Mouse (Mus musculus): ENCODE measurements around the gene Lfng.

GRCm38 (mm10) chr5:140627580-140627979, 20.5 kb downstream of the Lfng start:
- TF ChIP-seq CTCF (IDR thresholded peaks at IDR 0.05; ENCODE audit: low read depth, low read length) (peak; percentile 18; the same call in 1 of the 2 replicates), POLR2A (IDR thresholded peaks at IDR 0.05; ENCODE audit: extremely low read depth, insufficient read depth, low read length) (no peak)
